Mouse (Mus musculus): ENCODE data around the gene Stard3nl.

GRCm38 (mm10) chr13:19429812-19430370 is 34.3 kb upstream of the Stard3nl start:
- no peak for TF ChIP-seq GATA1 (IDR thresholded peaks at IDR 0.05; ENCODE audit: borderline replicate concordance, low read length)
- TF ChIP-seq CTCF (IDR thresholded peaks at IDR 0.05; ENCODE audit: low read depth, low read length), result no peak
- TF ChIP-seq TAL1 (conservative IDR thresholded peaks at IDR 0.05; ENCODE audit: low read depth, low read length), result no peak
